Mouse (Mus musculus) ZHBTc4 (cell line): ENCODE data around the gene 6430628N08Rik.

ENCODE experiments used
- DNase-seq: peaks from one replicate; pipeline ENCODE4 v3.0.0-alpha.2; 2011; ENCODE audit warnings: low read depth, low spot score

The 6430628N08Rik gene

GRCm38 (mm10) chr4:115886875-115887274 lies 3.6 kb upstream of the 6430628N08Rik start:
- peak; percentile 24 for DNase-seq

- peak; percentile 49 for DNase-seq
Measured at GRCm38 (mm10) chr4:115890066-115890465, 399 bp upstream of the 6430628N08Rik start.

GRCm38 (mm10) chr4:115894281-115894680 lies 3.8 kb downstream of the 6430628N08Rik start:
- peak; percentile 66 for DNase-seq

- peak; percentile 83 for DNase-seq
Measured at GRCm38 (mm10) chr4:115897901-115898631, 7.6 kb downstream of the 6430628N08Rik start.

- DNase-seq = peak; percentile 71
Measured at GRCm38 (mm10) chr4:115902816-115903215, 12.4 kb downstream of the 6430628N08Rik start.

- DNase-seq = no peak
Measured at GRCm38 (mm10) chr4:115904375-115904774, 13.9 kb downstream of the 6430628N08Rik start.

- DNase-seq = no peak
Measured at GRCm38 (mm10) chr4:115905701-115906100, 15.2 kb downstream of the 6430628N08Rik start.

GRCm38 (mm10) chr4:115906791-115907190 lies 16.3 kb downstream of the 6430628N08Rik start:
- no peak for DNase-seq

GRCm38 (mm10) chr4:115907994-115908393 lies 17.5 kb downstream of the 6430628N08Rik start:
- DNase-seq = no peak

- DNase-seq = no peak
Measured at GRCm38 (mm10) chr4:115908641-115909040, 18.2 kb downstream of the 6430628N08Rik start.

GRCm38 (mm10) chr4:115911586-115911985 lies 21.1 kb downstream of the 6430628N08Rik start:
- no peak for DNase-seq

- no peak for DNase-seq
Measured at GRCm38 (mm10) chr4:115919911-115920310, 29.4 kb downstream of the 6430628N08Rik start.

GRCm38 (mm10) chr4:115922688-115923087 lies 32.2 kb downstream of the 6430628N08Rik start:
- DNase-seq = no peak

- no peak for DNase-seq
Measured at GRCm38 (mm10) chr4:115923262-115923880, 32.9 kb downstream of the 6430628N08Rik start.

GRCm38 (mm10) chr4:115927637-115928036 lies 37.2 kb downstream of the 6430628N08Rik start:
- DNase-seq = no peak

- no peak for DNase-seq
Measured at GRCm38 (mm10) chr4:115931556-115932088, 41.2 kb downstream of the 6430628N08Rik start.

- peak; percentile 48 for DNase-seq
Measured at GRCm38 (mm10) chr4:115935835-115936581, 45.5 kb downstream of the 6430628N08Rik start.

- no peak for DNase-seq
Measured at GRCm38 (mm10) chr4:115936646-115937045, 46.2 kb downstream of the 6430628N08Rik start.

GRCm38 (mm10) chr4:115937061-115937976 lies 46.9 kb downstream of the 6430628N08Rik start:
- no peak for DNase-seq

GRCm38 (mm10) chr4:115938276-115939160 lies 48.1 kb downstream of the 6430628N08Rik start:
- peak; percentile 51 for DNase-seq
